In the genomic region with DNA sequence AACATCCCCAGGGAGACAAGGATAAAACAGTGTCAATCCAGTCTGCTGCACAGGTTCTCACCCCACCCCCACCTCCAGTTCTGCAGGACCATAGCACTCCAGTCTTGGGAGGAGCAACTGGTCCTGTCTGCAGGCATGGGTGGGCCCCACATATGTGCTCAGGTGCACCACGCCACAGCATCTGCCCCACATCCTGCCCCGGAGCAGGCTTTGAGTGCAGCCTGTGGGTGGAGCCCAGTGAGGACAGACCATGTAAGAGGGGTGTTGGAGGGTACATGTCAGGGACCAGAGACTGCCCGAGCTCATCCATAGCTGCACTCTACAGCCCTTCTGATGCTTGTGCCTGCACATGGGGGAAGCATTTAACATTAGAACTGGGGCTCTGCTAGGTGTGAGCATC, we compare ENCODE assay signal across 21 mouse cellular contexts. TPM values are rescaled to one million over a fixed set of nuclear protein-coding genes. Genes with fewer than 3 reads are reported as not detected.
DNase-seq lines count a peak whose midpoint lies in the region; ATAC-seq and TF ChIP-seq lines count a peak whose summit lies in the region.
"Had no signal": no experiment of that assay in that cellular context is flagged by ENCODE, and none has a peak within 500 bp of the region (broad histone marks: within the 10 kb centered on the region; RNA-seq: fewer than 3 reads in every experiment).

No protein-coding gene starts in this region.

- peak; percentile 18 for DNase-seq in thymus, adult 2 months
- no peak for DNase-seq in thymus, adult 18-20 months
- peak; percentile 42 for DNase-seq in thymus, postnatal 25 days
- DNase-seq in urinary bladder, adult 2 months (ENCODE audit: low spot score): no peak
- no peak for DNase-seq in retina, embryonic 14.5 days (ENCODE audit: low spot score)
- DNase-seq in ovary, postnatal 10 days (ENCODE audit: low spot score): no peak
- DNase-seq: adrenal gland, adult 8-10 months; cerebellum, adult 11 months; cerebellum, adult 8-10 months; cerebellum, postnatal 14 days; embryo, embryonic 11 days; forebrain, postnatal 0 days; gastrocnemius, postnatal 36 days; heart, postnatal 10 days had no signal

- H3K4me3 ChIP-seq in thymus, adult 2 months (ENCODE audit: control insufficient read depth, insufficient read depth, low read length): no peak overlapping the region
- no peak overlapping the region for H3K4me3 ChIP-seq in limb, embryonic 12.5 days (replicated peaks)
- H3K4me3 ChIP-seq: embryonic facial prominence, embryonic 13.5 days; forebrain, embryonic 13.5 days; heart, embryonic 10.5 days; hindbrain, embryonic 13.5 days had no signal

- H3K9ac ChIP-seq in limb, embryonic 12.5 days (replicated peaks): no peak overlapping the region
- H3K9ac ChIP-seq: embryonic facial prominence, embryonic 13.5 days; forebrain, embryonic 13.5 days; forebrain, postnatal 0 days; hindbrain, embryonic 13.5 days had no signal

- peaks cover 5% of the 10 kb centered on the region for H3K4me1 ChIP-seq in thymus, adult 2 months (replicated peaks; ENCODE audit: control insufficient read depth, insufficient read depth, low read length)
- H3K4me1 ChIP-seq in limb, embryonic 12.5 days (replicated peaks): peaks cover 48% of the 10 kb centered on the region
- H3K4me1 ChIP-seq: forebrain, embryonic 13.5 days had no signal

- no peaks in the 10 kb centered on the region for H3K36me3 ChIP-seq in thymus, adult 2 months (ENCODE audit: control insufficient read depth, insufficient read depth, low read length)
- H3K36me3 ChIP-seq in limb, embryonic 12.5 days: peaks cover 5% of the 10 kb centered on the region; the same call in 1 of the 2 replicates
- H3K36me3 ChIP-seq: embryonic facial prominence, embryonic 13.5 days; heart, embryonic 10.5 days; hindbrain, embryonic 13.5 days had no signal

- no peak overlapping the region for H3K27ac ChIP-seq in thymus, adult 2 months (ENCODE audit: control insufficient read depth, insufficient read depth, low read length)
- peak overlapping the region; percentile 89; the same call in 1 of the 2 replicates for H3K27ac ChIP-seq in limb, embryonic 12.5 days
- H3K27ac ChIP-seq: forebrain, embryonic 13.5 days; heart, embryonic 10.5 days; hindbrain, embryonic 13.5 days; hindbrain, postnatal 0 days had no signal

- TF ChIP-seq POLR2A in thymus, adult 2 months (IDR thresholded peaks at IDR 0.05; ENCODE audit: control insufficient read depth, extremely low read depth, insufficient read depth, low read length, poor library complexity): no peak

- no peak overlapping the region for H3K4me2 ChIP-seq in limb, embryonic 12.5 days
- H3K4me2 ChIP-seq: embryonic facial prominence, embryonic 13.5 days; forebrain, embryonic 13.5 days; hindbrain, embryonic 13.5 days had no signal

- no peaks in the 10 kb centered on the region for H3K9me3 ChIP-seq in limb, embryonic 12.5 days
- H3K9me3 ChIP-seq: embryonic facial prominence, embryonic 13.5 days; forebrain, embryonic 13.5 days; heart, embryonic 10.5 days; hindbrain, embryonic 13.5 days had no signal

- H3K27me3 ChIP-seq in thymus, adult 2 months (ENCODE audit: control insufficient read depth, insufficient read depth, low read length): no peaks in the 10 kb centered on the region
- 0 out of 2 replicates have a peak, but pooled peaks cover 7% of the 10 kb centered on the region for H3K27me3 ChIP-seq in limb, embryonic 12.5 days
- H3K27me3 ChIP-seq: CH12.LX; embryonic facial prominence, embryonic 13.5 days; forebrain, embryonic 13.5 days had no signal

- TF ChIP-seq CTCF in thymus, adult 2 months (IDR thresholded peaks at IDR 0.05; ENCODE audit: borderline replicate concordance, control insufficient read depth, extremely low read depth, insufficient read depth, low read length, poor library complexity): no peak

- no peak for ATAC-seq in limb, embryonic 12.5 days (ENCODE audit: insufficient number of reproducible peaks, insufficient read depth, low FRiP score, low TSS enrichment, low read depth)
- ATAC-seq: forebrain, embryonic 13.5 days; forebrain, postnatal 0 days; hindbrain, postnatal 0 days had no signal

- WGBS in thymus, adult 2 months: 40% methylated on average over 3 of the region's 3 CpGs
- 69% methylated on average over 3 of the region's 3 CpGs for WGBS in limb, embryonic 12.5 days

RNA-seq across cellular contexts. Expression of a gene that starts 34.0 kb away (rescaled TPM):
- 0.49 and 1.4 TPM in 2 replicates for polyA plus RNA-seq in thymus, adult 2 months (2012; rRNA removed)
- polyA plus RNA-seq in limb, embryonic 12.5 days (2016; fragmentation: Nextera tagmentation; extraction: Ambion mirVana): 9.4 and 11.2 TPM in 2 replicates
- 2.0 and 4.1 TPM in 2 replicates for polyA plus RNA-seq in urinary bladder, adult 2 months (2012; rRNA removed)

RNA-seq across cellular contexts. Expression of a gene that starts 57.8 kb away (rescaled TPM):
- polyA plus RNA-seq in thymus, adult 2 months (2012; rRNA removed): 47.0 and 63.6 TPM in 2 replicates
- polyA plus RNA-seq in limb, embryonic 12.5 days (2016; fragmentation: Nextera tagmentation; extraction: Ambion mirVana): 4.2 and 5.1 TPM in 2 replicates
- polyA plus RNA-seq in urinary bladder, adult 2 months (2012; rRNA removed): 4.4 and 5.6 TPM in 2 replicates

RNA-seq across cellular contexts. Expression of a gene that starts 57.9 kb away (rescaled TPM):
- polyA plus RNA-seq in thymus, adult 2 months (2012; rRNA removed): 38.7 and 48.9 TPM in 2 replicates
- 18.4 and 19.4 TPM in 2 replicates for polyA plus RNA-seq in limb, embryonic 12.5 days (2016; fragmentation: Nextera tagmentation; extraction: Ambion mirVana)
- 7.9 and 8.4 TPM in 2 replicates for polyA plus RNA-seq in urinary bladder, adult 2 months (2012; rRNA removed)

Comparison
In these comparisons a context has a peak if more than half of its experiments do, and no peak if none do; other contexts are left out.
1. DNase-seq: peak in thymus, adult 2 months (single experiment) and thymus, postnatal 25 days (single experiment); none in thymus, adult 18-20 months (0 of 2), urinary bladder, adult 2 months (single experiment), retina, embryonic 14.5 days (single experiment) and ovary, postnatal 10 days (single experiment).